Mouse (Mus musculus) gastrocnemius, adult 2 months (tissue): ENCODE results near the gene Gm14548. TPM values are rescaled to one million over a fixed set of nuclear protein-coding genes. Genes with fewer than 3 reads are reported as not detected.
A peak's percentile ranks its signal among the peaks of the same experiment; 100 is the strongest.
"Not testable (repeated sequence)": the region's sequence is repeated elsewhere in the genome, so short reads cannot be mapped to it uniquely, and the experiment has no call there.

Experiments
- DNase-seq: peaks from one replicate; pipeline ENCODE4 v3.0.0; 2022
- H3K27ac ChIP-seq: fragments of 200-600 bp; 2 replicates; pipeline ENCODE4 v1.8.1; 2022; ENCODE audit warnings: mild to moderate bottlenecking
- H3K4me3 ChIP-seq: fragments of 200-600 bp; 2 replicates; pipeline ENCODE4 v1.8.1; 2022; ENCODE audit warnings: mild to moderate bottlenecking, moderate library complexity
- CTCF ChIP-seq: fragments of 200-600 bp; IDR thresholded peaks from 2 replicates; pipeline ENCODE4 v1.8.1; 2022; ENCODE audit warnings: antibody characterized with exemption, mild to moderate bottlenecking, moderate library complexity
- intact Hi-C: fragments of 180-260 bp; cut with DNase I; formaldehyde crosslinking; loops from one replicate; pipeline ENCODE4 v1.15.1; 2025
- long read RNA-seq, 2 experiments: library from polyadenylated mRNA; stranded (forward); transcript quantifications; one replicate each; pipeline ENCODE4 v2.0.0; 2021
- total RNA-seq, 2 experiments: library from RNA; stranded (reverse); gene quantifications; 2 replicates each; pipeline ENCODE4 v1.2.3; 2021

Gm14548 gene
- not detected for total RNA-seq
- long read RNA-seq, experiment 1: 0 reads
- long read RNA-seq, experiment 2: 0 reads

- peak; percentile 17 for DNase-seq
- H3K4me3 ChIP-seq, H3K27ac ChIP-seq, intact Hi-C loops: not testable (repeated sequence)
Measured at GRCm38 (mm10) chr7:3898036-3898590, at the start of gene Gm14548. TSS of gene Gm14548 (minus strand) at chr7:3898120.

GRCm38 (mm10) chr7:3946117-3946516, 48.2 kb upstream of the Gm14548 start:
- Histone ChIP-seq H3K27ac (no peak overlapping the region), H3K4me3 (no peak overlapping the region)
- no peak for DNase-seq
- TF ChIP-seq CTCF: no peak
- intact Hi-C loops: no loop called here

- no peak for DNase-seq
- Histone ChIP-seq H3K4me3 (no peak overlapping the region), H3K27ac (no peak overlapping the region)
- intact Hi-C loops: no loop called here
- no peak for TF ChIP-seq CTCF
Measured at GRCm38 (mm10) chr7:3940915-3941314, 43.0 kb upstream of the Gm14548 start.

- Histone ChIP-seq H3K27ac (no peak overlapping the region), H3K4me3 (no peak overlapping the region)
- DNase-seq: no peak
- TF ChIP-seq CTCF: no peak
- intact Hi-C loops: no loop called here
Measured at GRCm38 (mm10) chr7:3939866-3940525, 42.1 kb upstream of the Gm14548 start.

GRCm38 (mm10) chr7:3935473-3935872, 37.6 kb upstream of the Gm14548 start:
- DNase-seq, H3K27ac ChIP-seq, intact Hi-C loops, H3K4me3 ChIP-seq: not testable (repeated sequence)

- H3K27ac ChIP-seq, H3K4me3 ChIP-seq, intact Hi-C loops: not testable (repeated sequence)
- peak; percentile 18 for DNase-seq
Measured at GRCm38 (mm10) chr7:3915387-3915786, 17.5 kb upstream of the Gm14548 start, which contains the start of gene Lilra6. TSS of gene Lilra6 (minus strand) at chr7:3915503.

- TF ChIP-seq CTCF: peak; percentile 24; the same call in 1 of the 2 replicates
- no peak for DNase-seq
- H3K4me3 ChIP-seq: no peak overlapping the region
Measured at GRCm38 (mm10) chr7:3903704-3904103, 5.8 kb upstream of the Gm14548 start.

GRCm38 (mm10) chr7:3875032-3875431, 22.9 kb downstream of the Gm14548 start:
- H3K4me3 ChIP-seq, DNase-seq, intact Hi-C loops, H3K27ac ChIP-seq: not testable (repeated sequence)

More at GRCm38 (mm10) chr7:3903704-3904103, 5.8 kb upstream of the Gm14548 start:
- intact Hi-C loops: no loop called here
- no peak overlapping the region for H3K27ac ChIP-seq

- H3K4me3 ChIP-seq, DNase-seq, intact Hi-C loops, H3K27ac ChIP-seq: not testable (repeated sequence)
Measured at GRCm38 (mm10) chr7:3844951-3845350, 53.0 kb downstream of the Gm14548 start, which contains the start of gene Pira2. TSS of gene Pira2 (minus strand) at chr7:3845051.

- DNase-seq, H3K4me3 ChIP-seq, H3K27ac ChIP-seq, intact Hi-C loops: not testable (repeated sequence)
Measured at GRCm38 (mm10) chr7:3837854-3838253, 60.1 kb downstream of the Gm14548 start.

Other genes with a start within 250 kb of the Gm14548 start
- gene Leng1, start 232.3 kb downstream of the Gm14548 start, total RNA-seq: 1 to 10 TPM; 4.9 to 6.8 TPM
- gene Tmc4, start 220.6 kb downstream of the Gm14548 start, total RNA-seq: 1 to 10 TPM in 1 of 2 experiments, under 1 TPM in 1; 0.38 to 1.3 TPM
- 10 to 100 TPM; 22.7 to 31.9 TPM for gene Tsen34, start 205.3 kb downstream of the Gm14548 start, total RNA-seq
- 10 to 100 TPM in 1 of 2 experiments, 1 to 10 TPM in 1; 8.9 to 10.1 TPM for gene Mboat7, start 204.6 kb downstream of the Gm14548 start, total RNA-seq
- gene Rps9, start 194.1 kb downstream of the Gm14548 start, total RNA-seq: 100 to 1,000 TPM; 399 to 461 TPM
- gene Pirb, start 177.7 kb downstream of the Gm14548 start, total RNA-seq: under 1 TPM; 0.61 to 0.84 TPM
- gene Gm15448, start 72.4 kb downstream of the Gm14548 start, total RNA-seq: not detected
- gene Pira2, start 53.1 kb downstream of the Gm14548 start, total RNA-seq: not detected
- under 1 TPM; 0.13 to 0.28 TPM for gene Lilra6, start 17.4 kb upstream of the Gm14548 start, total RNA-seq
- under 1 TPM; 0.25 to 0.48 TPM for gene Lair1, start 165.1 kb upstream of the Gm14548 start, total RNA-seq
- 1 to 10 TPM; 1.8 to 4.7 TPM for gene Ttyh1, start 221.3 kb upstream of the Gm14548 start, total RNA-seq
- 10 to 100 TPM; 44.5 to 45.4 TPM for gene Leng8, start 238.9 kb upstream of the Gm14548 start, total RNA-seq